Mouse (Mus musculus): ENCODE data around the gene Sorcs2.
A peak's percentile ranks its signal among the peaks of the same experiment; 100 is the strongest.

GRCm38 (mm10) chr5:36291191-36291590 lies 106.7 kb downstream of the Sorcs2 start:
- TF ChIP-seq POLR2A (IDR thresholded peaks at IDR 0.05; ENCODE audit: control insufficient read depth, extremely low read depth, insufficient read depth, low read length, poor library complexity): no peak
- peak; percentile 80; the same call in 1 of the 2 replicates for TF ChIP-seq CTCF (IDR thresholded peaks at IDR 0.05; ENCODE audit: borderline replicate concordance, control insufficient read depth, extremely low read depth, insufficient read depth, low read length, poor library complexity)

Data from thymus, adult 2 months (tissue).